Mouse (Mus musculus) adrenal gland, postnatal 36 days (tissue): ENCODE measurements around the gene Baiap2l1. TPM values are rescaled to one million over a fixed set of nuclear protein-coding genes. Genes with fewer than 3 reads are reported as not detected.
"Not testable (repeated sequence)": the region's sequence is repeated elsewhere in the genome, so short reads cannot be mapped to it uniquely, and the experiment has no call there.

Experiments used
- DNase-seq, 2 experiments: peaks; one replicate each; pipeline ENCODE4 v3.0.0; 2021; ENCODE audit warnings: mixed read lengths in 1 of 2
- long read RNA-seq, 2 experiments: library from polyadenylated mRNA; stranded (forward); transcript quantifications; one replicate each; pipeline ENCODE4 v2.0.0; 2021; ENCODE audit warnings: borderline sequencing depth in 2 of 2
- total RNA-seq, 2 experiments: library from RNA; stranded (reverse); gene quantifications; 2 replicates each; pipeline ENCODE4 v1.2.3; 2021

Baiap2l1 gene
- total RNA-seq, result 10 to 100 TPM in 1 of 2 experiments, 1 to 10 TPM in 1; 8.9 to 15.2 TPM
- long read RNA-seq, experiment 1, partial matches to known transcripts, result 0 of 3 reads
- long read RNA-seq, experiment 1, other reads (novel, unspliced or antisense), result 1 of 3 reads
- long read RNA-seq, experiment 2, partial matches to known transcripts, result 0 of 2 reads
- long read RNA-seq, experiment 2, other reads (novel, unspliced or antisense), result 1 of 2 reads

DNA sequence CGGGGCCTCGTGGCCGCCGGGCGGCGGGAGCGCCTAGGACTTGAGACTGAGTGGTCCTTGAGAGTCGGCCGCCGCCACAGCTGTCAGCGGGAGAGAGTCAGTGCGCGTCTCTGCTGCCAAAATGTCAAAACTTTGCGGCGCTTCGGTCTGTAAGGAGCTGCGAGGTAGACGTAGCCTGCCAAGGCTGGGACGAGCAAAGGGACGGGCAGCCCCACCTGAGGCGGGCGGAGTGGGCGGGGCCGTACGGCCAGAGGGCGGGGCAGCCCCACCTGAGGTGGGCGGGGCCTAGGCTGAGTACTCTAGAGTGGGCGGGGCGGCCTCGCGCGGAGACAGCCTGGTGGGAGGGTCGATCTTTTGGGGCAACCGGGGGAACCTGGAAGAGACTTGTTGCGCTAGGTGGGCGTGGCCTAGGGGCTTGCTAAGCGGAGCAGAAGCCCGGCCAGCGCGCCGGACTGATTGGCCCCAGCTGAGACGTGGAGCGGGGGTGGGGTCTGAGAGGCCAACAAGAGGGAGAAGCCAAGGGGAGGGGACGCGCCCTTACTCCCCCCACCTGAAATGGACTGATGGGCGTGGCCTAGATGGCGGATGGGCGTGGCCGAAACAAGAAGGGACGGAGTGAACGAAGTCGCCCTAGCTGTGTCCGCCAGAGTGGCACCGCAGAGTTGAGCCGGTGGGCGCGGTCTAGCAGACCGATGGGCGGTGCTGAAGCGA is at the start of gene Baiap2l1:
Gene Baiap2l1 (minus strand): TSS at position 232 of the 711 bp plus-strand sequence.
- peak; percentile 96 for DNase-seq

DNA sequence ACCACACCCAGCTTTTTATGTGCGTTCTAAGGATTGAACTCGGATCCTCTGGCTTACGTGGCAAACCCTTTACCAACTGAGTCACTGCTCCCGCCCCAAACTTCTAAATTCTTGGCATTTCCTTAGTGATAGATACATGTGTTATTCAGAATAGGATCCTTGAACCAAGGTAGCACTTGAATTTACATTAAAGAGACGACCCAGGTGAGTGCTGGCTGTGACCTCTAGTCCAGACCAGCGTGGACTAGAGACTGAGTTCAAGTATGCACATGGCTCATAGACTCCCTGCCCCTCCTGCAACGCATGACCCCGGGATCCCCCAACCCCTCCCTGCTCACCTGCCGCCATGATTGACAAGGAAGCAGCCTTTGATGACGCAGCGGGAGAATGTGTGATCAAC is 48.3 kb upstream of the Baiap2l1 start:
- DNase-seq, result no peak

DNA sequence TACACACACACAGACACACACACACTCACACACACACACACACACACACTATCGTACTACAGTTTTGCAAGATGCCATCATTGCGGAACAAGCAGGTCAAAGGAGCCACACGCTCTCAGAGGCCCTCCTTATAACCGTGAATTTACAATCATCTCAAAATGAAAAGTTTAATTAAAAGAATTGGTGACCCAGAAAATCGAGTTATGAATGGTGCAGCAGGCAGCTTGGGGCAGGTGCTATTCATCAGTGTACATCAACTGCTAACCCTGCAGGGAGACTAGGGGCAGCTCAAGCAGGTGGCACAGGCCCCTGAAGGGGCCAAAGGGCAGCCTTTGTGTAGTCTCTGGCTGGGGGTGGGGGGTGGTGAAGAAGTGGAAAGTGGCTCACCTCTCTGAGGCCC is 42.9 kb upstream of the Baiap2l1 start:
- no peak for DNase-seq

DNA sequence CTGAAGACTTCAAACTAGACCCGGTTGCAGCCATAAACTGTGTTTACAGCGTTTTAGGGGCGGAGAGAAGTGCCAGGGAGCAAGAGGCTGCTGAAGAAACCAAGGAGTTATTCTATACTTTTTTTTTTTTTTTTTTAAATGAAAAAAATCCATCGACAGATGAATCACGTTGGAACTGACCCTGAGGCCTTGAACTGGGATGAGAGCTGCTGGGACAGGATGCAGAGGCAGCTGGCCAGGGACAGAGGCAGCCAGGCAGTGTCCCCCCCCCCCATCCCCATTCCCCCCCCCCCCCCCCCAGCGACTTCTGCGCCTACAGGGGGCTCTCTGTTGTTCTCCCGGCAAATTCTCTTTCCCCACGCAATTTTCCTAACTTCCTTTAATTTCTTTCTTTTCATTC is 39.7 kb upstream of the Baiap2l1 start:
- peak; percentile 43 to 56 for DNase-seq

DNA sequence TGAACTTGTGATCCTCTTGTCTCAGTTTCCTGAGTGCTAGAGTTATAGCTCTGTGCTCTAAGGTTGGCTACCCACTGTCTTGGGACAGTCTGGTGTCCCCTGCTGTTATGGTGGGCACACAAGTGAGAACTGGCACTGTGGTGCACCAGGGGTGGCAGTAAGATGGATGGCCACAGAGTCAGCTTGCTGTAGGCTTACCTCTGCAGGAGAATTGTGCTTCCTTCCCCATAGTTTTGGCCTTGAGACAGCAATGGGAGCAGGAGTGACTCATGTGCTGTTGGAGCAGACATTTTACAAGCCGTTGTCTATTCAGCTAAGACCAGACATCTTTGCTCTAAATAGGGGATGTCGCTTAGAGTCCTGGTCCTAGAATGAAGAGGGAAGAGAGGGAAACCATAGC is 36.2 kb upstream of the Baiap2l1 start:
- peak; percentile 21 to 25 for DNase-seq

DNA sequence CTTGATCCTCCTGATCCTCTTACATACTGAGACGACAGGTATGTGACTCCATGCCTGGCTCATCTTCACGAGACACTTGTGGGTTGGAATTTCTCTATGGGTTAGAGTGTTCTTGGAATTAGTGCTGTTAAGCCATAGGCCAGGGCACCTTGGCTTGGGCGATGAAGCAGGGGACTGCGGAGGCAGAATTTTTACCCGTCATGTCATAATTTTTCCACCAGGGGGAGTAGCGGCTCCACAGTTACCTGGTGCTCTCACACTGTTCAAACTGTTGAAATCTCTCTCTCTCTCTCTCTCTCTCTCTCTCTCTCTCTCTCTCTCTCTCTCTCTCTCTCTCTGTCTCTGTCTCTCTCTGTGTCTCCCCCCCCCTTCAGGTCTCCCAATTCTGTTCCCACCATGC is 29.9 kb upstream of the Baiap2l1 start:
- peak; percentile 64 to 73 for DNase-seq

DNA sequence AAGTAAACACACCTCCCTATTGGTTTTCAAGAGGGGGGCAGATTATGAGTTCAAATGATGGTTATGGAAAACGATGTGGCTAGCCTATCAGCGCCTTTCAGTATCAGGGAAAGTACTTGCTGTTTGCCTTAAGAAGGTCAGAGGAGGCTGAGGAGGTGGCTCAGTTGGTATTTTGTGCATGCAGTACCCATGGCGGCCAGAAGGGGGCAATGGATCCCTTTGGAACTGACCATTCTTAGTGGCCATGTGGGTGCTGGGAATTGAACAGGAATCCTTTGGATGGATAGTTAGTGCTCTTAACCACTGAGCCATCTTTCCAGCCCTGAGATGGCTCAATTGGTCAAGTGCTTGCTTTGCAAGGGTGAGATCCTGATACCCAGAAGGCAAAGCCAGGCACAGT is 26.0 kb upstream of the Baiap2l1 start:
- DNase-seq, result no peak

DNA sequence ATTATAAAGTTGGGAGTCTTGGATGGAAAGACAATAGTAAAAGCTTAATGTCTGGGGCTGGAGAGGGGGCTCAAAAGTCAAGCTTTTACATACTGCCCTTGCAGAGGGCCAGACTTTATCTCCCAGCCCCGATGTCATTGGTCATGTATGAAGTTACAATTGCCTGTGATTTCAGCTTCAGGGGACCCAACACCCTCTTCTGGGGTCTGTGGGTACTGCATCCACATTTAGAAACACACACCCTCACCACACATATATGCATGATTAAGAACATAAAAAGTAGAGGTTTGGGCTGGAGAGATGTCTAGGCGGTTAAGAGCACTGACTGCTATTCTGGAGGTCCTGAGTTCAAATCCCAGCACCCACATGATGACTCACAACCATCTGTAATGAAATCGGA is 23.9 kb upstream of the Baiap2l1 start:
- DNase-seq, result peak in 1 of 2 experiments; percentile 28

DNA sequence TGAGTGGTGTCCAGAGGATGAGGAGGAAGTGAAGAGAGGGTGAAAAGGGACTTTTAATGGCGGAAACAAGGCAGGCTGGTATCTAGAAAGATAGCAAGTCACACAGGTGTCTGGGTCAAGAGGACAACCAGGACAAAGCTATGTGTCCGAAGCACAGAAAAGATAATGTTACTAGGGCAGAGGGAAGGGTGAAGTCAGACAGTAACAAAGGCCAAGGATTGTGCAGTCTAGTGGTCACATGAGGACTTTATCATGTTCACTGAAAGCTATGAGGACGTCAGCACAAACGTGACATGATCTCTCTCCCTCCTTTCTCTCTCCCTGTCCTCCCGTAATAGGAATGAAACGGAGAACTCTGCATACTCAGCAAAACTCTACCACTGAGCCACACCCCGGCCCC is 22.8 kb upstream of the Baiap2l1 start:
- DNase-seq, result no peak

DNA sequence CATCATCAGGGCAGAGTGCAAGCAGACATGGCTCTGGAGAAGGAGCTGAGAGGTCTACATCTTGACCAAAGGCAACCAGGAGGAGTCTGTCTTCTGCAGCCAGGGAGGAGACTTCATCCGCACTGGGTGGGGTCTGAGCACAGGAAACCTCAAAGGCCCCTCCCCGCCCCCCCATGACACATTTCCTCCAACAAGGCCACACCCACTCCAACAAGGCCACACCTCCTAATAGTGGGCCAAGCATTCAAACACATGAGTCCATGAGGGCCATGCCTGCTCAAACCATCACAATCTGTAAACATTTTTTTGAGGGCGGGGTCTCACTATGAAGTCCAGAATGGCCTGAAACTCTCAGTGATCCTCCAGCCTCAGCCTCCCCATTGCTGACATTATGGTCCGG is 21.5 kb upstream of the Baiap2l1 start:
- DNase-seq, result no peak

DNA sequence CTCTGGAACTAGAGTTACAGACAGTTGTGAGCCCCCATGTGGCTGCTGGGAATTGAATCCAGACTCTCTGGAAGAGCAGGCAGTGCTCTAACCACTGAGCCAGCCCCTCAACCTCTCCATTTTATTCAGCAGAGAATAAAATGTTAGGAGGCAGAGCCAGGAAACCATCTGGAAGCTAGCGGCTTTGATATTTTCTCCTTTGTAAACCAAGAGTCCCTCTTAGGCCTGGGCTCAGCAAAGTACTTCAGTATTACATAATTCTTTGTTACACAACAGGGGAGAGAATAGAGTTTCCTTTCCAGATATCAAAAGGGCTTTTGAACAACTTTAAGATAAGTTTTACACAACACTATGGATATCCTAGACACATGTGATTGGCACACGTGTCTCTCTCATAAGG is 15.0 kb upstream of the Baiap2l1 start:
- DNase-seq, result no peak

DNA sequence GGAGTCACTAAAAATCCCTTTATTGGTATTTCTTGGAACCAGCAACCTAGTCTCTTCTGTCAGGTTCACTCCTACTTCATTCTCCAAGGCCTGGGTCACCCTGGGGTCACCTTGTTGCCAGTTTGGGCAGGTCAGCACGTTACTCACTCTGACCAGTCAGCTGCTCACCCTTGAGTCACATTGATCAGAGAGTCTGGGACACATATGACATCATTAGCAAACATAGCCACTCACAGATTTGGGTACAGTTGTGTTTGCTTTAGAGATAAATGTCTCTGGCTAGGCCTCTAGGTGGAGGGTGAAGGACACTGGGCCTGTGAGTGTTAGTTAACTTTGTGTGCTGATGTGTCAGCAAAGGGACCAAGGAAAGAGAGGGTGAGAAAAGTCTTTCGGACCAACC is 14.3 kb upstream of the Baiap2l1 start:
- DNase-seq, result peak; percentile 73 to 74

DNA sequence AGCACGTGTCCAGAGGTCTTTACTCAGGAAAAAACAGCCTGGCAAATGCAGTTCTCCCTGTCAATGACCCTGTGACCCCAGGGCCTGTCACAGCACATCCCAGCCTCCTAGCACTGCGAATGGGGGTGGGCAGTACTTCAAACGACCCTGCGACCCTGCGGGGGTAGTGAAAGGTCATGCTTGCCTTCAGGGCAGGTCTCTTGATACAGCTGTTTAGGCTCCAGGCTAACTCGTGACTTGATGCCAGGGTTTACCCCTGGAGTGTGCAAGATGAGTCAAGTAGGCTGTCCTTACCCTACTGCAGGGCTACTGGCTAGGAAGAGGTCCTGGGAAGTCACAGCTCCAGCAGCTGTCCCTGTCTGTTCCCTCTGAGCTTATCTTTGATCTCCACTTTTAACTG is 13.1 kb upstream of the Baiap2l1 start:
- DNase-seq, result peak; percentile 26 to 29

DNA sequence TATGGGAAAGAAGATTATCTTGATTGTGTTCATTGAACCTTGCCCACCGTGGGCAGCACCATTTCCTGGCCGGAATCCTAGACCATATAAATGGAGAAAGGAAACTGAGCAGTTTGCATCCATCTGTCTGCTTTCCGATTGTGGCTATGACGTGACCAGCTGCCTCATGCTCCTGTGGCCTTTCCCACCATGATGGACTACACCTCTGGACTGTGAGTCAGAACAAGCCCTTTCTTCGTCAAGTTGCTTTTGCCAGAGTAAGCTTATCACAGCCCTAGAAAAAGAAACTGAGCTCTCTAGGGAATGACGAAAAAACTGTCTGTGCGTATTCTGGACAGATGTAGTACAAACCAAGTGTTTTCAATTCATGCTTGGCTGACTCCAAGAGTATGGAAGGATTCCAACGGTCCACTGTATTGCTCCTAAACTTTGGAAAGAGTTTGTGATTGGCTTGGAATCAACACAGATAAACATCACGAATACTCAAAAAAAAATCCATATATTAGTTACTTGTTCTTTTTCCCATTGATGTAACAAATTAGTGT is 10.8 kb upstream of the Baiap2l1 start:
- DNase-seq, result no peak

DNA sequence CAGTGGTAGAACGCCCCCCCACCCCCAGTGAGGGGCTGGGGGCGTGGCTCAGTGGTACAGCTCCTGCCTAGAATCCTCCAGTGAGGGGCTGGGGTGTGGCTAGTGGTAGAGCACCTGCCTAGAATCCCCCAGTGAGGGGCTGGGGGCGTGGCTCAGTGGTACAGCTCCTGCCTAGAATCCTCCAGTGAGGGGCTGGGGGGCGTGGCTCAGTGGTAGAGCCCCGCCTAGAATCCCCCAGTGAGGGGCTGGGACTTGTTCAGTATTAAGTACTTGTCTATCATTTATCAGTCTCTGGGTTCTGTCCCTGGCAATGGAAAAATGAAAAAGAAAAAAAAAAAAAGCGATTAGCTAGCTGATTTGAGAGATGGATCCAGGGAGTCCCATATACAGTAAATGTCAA is 8.6 kb upstream of the Baiap2l1 start:
- DNase-seq, result not testable (repeated sequence)

DNA sequence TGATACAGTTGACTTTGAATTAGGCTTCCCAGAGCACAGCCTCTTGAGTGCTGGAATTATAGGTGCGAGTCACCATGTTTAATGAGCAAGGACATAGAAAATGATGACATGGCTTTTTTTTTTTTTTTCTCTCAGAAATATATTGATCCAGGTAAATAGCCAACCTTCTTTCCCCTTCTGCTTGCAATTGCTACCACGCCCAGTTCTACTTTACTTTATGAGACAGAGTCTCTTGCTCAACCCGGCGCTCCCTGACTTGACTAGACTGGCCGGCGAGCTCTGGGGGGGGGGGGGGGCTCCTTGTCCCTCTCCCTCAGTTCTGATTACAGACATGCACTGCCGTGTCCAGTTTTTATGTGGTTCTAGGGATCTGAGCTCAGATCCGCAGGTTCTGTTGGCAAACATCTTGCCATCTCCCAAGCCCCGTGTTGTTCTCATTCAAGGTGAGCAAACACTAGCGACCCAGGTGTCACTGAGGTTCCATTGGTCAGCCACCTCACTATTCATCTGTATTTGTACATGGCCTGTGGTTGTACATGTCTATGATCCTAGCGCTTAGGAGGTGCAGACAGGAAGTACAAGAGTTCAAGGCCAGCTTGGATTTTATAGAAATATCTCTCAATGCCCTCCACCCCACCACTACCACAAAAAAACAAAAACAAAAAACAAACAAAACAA is 6.9 kb upstream of the Baiap2l1 start:
- no peak for DNase-seq

DNA sequence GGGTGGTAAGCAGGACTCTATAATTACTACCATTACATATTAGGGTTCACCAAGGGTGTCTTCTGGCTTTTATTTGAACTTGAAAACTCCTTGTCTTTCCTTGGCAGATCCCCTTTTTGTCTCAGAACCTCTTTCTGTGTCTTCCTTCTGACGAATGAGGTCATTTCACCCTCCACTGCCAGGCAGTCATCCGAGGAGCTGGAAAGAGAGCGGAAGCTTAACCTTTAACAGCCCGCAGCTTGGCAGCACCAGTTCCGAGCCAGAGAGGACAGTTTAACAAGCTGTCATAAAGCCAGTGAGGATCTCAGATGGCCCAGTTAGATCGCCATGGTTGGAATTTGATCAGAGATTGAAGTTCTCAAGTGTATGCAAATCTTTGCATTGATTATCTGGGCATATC is 2.4 kb upstream of the Baiap2l1 start:
- DNase-seq, result peak; percentile 47 to 53

DNA sequence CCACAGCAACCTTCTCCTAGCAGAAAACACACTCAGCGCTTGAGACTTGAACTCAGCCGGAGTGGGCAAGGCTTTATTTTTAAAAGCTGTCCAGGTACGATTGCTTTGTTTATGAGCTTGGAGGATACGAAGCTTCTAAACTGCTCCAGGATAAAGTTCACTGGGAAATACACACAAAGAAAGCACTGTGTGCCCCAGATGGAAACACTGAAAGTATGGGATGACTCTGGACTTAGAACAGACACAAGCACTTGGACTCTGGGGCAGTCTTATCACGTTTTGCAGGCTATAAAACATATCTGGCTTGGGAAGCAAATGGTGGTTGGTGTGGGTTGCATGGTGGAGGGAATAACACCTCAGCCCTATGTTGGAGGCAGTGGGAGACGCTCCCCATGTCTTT is 2.0 kb upstream of the Baiap2l1 start:
- DNase-seq, result no peak

DNA sequence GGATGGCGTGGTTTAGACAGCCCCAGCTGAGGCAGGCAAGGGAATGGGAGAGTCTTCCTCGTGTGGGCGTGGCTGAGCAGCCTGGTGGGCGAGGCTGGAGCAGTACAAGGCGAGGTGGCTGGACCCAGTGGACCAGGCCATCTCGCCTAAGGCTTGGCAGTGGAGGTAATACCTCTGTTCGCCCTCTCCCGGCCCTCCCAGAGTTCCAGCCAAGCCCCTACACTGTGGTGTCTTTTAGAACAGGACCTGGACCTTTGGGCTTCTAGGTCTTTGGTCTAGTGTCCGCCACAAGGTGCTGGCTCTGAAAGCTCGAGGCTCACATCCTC is 643 bp upstream of the Baiap2l1 start:
- no peak for DNase-seq

DNA sequence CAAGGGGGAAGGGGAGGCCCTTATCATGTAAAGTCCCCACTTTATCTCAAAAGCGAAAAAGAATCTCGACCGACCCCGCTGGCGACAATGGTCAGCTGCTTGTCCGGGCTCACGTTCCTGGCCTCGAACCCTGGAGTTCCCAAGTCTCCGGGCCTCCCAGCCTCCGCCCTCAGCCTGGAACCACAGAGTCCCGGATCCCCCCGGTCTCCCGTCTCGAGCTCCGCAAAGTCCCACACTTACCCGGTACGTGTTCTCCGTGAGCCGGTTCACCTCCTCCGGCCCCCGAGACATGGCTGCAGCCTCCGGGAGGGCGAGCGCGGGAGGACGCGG is 396 bp downstream of the Baiap2l1 start:
- no peak for DNase-seq

DNA sequence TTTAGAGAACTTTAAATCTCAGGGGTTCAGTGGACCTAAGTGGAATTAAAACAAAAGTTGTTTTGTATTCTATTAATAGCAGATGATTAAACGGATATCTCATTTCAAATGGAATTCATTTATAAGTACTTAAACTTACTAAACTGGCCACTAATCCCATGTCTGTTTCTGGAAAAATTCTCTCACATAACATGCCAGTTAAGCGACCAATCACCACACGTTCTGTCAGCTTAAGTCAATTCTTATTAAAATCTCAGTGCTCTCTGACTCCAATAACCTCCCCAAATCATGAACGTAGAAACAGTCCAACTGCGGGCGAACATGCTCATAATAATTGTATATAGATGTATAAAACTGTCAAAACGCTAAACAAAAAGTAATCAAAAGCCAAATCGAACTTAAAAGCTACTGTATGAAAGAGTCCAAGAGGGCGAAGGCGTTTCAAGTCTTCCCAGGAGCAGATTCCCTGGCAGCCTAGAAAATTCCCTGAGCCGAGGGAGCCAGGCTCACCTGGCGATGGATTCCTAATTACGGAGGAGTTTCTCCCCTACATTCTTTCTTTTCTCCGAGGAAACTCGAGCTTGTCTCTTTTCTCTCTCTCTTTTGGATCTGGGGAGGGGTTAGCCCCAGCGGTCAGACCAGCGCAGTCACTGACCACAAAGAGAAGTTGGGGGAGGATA is 996 bp downstream of the Baiap2l1 start:
- no peak for DNase-seq

DNA sequence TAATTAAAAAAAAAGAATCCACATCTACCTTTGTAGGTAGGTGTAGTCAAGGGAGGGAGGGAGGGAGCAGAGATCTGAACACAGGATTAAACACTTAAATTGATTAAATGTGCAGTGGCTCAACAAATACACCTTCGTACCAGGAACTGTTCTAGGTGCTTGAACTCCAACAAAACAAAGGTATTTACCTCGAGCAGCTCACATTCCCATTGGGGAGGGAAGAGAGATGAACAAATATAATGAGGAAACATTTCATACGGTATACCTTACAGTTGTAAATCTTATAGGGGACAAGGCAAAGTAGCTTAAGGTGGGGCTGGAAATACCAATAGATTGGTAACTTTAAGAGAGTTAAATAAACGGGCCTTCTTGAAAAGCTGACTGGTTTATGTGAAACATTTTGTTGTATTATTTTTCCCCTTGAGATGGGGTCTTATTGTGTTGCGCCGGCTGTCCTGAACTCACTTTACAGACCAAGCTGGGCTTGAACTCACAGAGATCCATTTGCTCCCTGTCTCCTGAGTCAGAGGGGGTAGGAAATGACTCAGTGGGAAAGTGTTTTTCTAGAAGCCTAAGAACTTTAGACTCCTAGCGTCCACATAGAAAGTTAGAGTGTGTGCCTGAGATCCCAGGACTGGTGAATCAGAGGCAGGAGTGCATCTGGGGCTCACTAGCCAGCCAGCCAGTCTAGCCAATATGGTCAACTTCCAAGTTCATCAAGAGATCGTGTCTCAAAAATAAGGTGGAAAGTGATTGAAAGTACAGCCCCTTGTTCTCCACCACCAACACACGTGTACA is 5.5 kb downstream of the Baiap2l1 start:
- no peak for DNase-seq
